Mouse (Mus musculus): ENCODE measurements around the gene Oser1. TPM values are rescaled to one million over a fixed set of nuclear protein-coding genes. Genes with fewer than 3 reads are reported as not detected.

Oser1 gene
- polyA plus RNA-seq (2016; fragmentation: Nextera tagmentation; extraction: Ambion mirVana): 41.3 and 43.0 TPM in 2 replicates

GRCm38 (mm10) chr2:163424597-163424996 is at the start of gene Oser1:
Gene Oser1, minus strand, starts transcription at chr2:163424697.
- no peaks in the 10 kb centered on the region for H3K9me3 ChIP-seq (replicated peaks)
- WGBS (ENCODE audit: insufficient replicate concordance): 79% methylated on average over 6 of the region's 6 CpGs
- no peak within 1 kb of the TSS for H3K9ac ChIP-seq
- peaks cover 17% of the 10 kb centered on the region for H3K4me1 ChIP-seq
- H3K27me3 ChIP-seq (replicated peaks): no peaks in the 10 kb centered on the region
- 0 out of 2 replicates have a peak, but pooled peaks cover 4% of the 10 kb centered on the region for H3K36me3 ChIP-seq
- no peak within 1 kb of the TSS for H3K4me2 ChIP-seq
- no peak within 1 kb of the TSS for H3K4me3 ChIP-seq
- no peak within 1 kb of the TSS for H3K27ac ChIP-seq
- no peak for ATAC-seq

DNA sequence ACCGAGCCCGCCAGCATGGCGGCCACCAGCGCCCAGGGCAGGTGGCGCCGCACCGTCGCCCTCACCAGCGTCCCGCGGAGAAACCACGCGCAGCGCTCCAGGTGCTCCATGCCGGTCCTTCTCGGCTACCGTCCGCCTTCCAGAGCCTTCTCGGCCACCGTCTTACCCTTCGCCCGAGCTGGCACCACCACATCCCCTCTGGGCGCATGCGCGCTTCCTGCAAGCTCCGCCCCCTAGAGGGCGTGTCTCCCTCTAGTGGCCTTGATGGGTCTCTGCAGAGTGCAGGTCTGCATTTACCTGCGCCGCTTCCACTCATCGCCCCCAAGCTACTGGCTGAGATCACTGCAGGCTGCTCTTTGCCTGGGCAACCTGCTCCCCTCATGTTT is 48.0 kb upstream of the Oser1 start, which contains the start of gene Fitm2:
Fitm2 (minus strand) TSS at position 164 of the 386 bp plus-strand sequence.
- no peaks in the 10 kb centered on the region for H3K9me3 ChIP-seq (replicated peaks)
- H3K9ac ChIP-seq: peak within 1 kb of the TSS; percentile 80
- H3K27ac ChIP-seq: peak within 1 kb of the TSS; percentile 67
- 0 out of 2 replicates have a peak, but pooled peaks cover 7% of the 10 kb centered on the region for H3K27me3 ChIP-seq (replicated peaks)
- ATAC-seq: peak; percentile 90
- peaks cover 24% of the 10 kb centered on the region for H3K36me3 ChIP-seq
- WGBS (ENCODE audit: insufficient replicate concordance): under 1% methylated on average over 30 of the region's 30 CpGs
- peak within 1 kb of the TSS; percentile 92 for H3K4me2 ChIP-seq
- peak within 1 kb of the TSS; percentile 78 for H3K4me3 ChIP-seq
- H3K4me1 ChIP-seq: peaks cover 16% of the 10 kb centered on the region

- Histone ChIP-seq H3K4me3 (peak overlapping the region; percentile 78), H3K4me2 (peak overlapping the region; percentile 92), H3K27ac (peak overlapping the region; percentile 67), H3K36me3 (peaks cover 26% of the 10 kb centered on the region), H3K9ac (peak overlapping the region; percentile 80), H3K27me3 (replicated peaks) (0 out of 2 replicates have a peak, but pooled peaks cover 1% of the 10 kb centered on the region), H3K4me1 (peaks cover 16% of the 10 kb centered on the region), H3K9me3 (replicated peaks) (no peaks in the 10 kb centered on the region)
- 5% methylated on average over 36 of the region's 36 CpGs for WGBS (ENCODE audit: insufficient replicate concordance)
- ATAC-seq: peak; percentile 85
These were observed 47.4 kb upstream of the Oser1 start for GRCm38 (mm10) chr2:163471710-163472465.

DNA sequence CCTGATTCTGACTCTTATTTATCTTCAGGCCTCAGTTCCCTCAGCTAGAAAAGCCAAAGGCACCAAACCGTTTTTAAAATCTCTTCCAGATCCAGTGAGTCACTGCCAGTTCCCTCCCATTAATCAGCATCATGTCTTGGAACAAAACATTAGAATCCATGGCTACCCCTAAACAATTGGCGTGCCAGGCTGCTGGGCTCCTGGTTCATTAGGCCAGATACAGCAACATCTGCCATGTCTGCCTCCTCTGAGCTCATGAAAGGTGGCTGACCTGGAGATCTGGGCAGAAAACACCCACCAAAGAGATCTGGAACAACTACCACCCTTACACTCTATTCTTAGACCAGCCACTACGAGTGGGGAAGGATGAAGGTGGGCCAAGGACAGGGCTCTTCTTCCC is 46.6 kb upstream of the Oser1 start:
- peaks cover 16% of the 10 kb centered on the region for H3K4me1 ChIP-seq
- no peaks in the 10 kb centered on the region for H3K9me3 ChIP-seq (replicated peaks)
- H3K27ac ChIP-seq: no peak overlapping the region
- no peaks in the 10 kb centered on the region for H3K27me3 ChIP-seq (replicated peaks)
- peak overlapping the region; percentile 92 for H3K4me2 ChIP-seq
- H3K4me3 ChIP-seq: peak overlapping the region; percentile 78
- H3K36me3 ChIP-seq: peaks cover 29% of the 10 kb centered on the region
- no peak for ATAC-seq
- H3K9ac ChIP-seq: peak overlapping the region; percentile 80
- WGBS (ENCODE audit: insufficient replicate concordance): 69% methylated on average over 3 of the region's 3 CpGs

- no peak overlapping the region for H3K9ac ChIP-seq
- 89% methylated on average over 15 of the region's 15 CpGs for WGBS (ENCODE audit: insufficient replicate concordance)
- no peak overlapping the region for H3K4me2 ChIP-seq
- H3K4me1 ChIP-seq: peaks cover 16% of the 10 kb centered on the region
- no peak overlapping the region for H3K27ac ChIP-seq
- peaks cover 29% of the 10 kb centered on the region for H3K36me3 ChIP-seq
- no peaks in the 10 kb centered on the region for H3K27me3 ChIP-seq (replicated peaks)
- no peak for ATAC-seq
- no peaks in the 10 kb centered on the region for H3K9me3 ChIP-seq (replicated peaks)
- no peak overlapping the region for H3K4me3 ChIP-seq
These were observed 45.2 kb upstream of the Oser1 start for GRCm38 (mm10) chr2:163469711-163470110.

DNA sequence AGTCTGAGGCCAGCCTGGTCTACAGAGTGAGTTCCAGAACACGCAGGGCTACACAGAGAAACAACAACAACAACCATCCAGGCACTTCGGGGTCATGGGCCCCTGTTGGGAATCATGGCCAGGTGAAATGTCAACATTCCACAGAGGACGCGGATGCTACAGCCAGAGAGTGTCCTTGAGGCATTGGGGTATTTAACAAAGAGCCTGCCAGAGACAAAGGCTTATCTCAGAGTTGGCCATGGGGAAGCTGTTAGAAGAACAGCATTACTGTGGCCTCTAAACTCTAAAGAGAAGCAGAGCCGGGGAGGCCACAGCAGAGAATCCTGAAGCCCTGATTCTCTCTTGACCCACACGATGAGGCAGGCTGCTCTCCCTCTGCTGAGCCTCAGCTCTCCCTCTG is 44.4 kb upstream of the Oser1 start:
- H3K4me2 ChIP-seq: no peak overlapping the region
- H3K4me1 ChIP-seq: peaks cover 16% of the 10 kb centered on the region
- 82% methylated on average over 6 of the region's 6 CpGs for WGBS (ENCODE audit: insufficient replicate concordance)
- no peak overlapping the region for H3K4me3 ChIP-seq
- ATAC-seq: no peak
- no peak overlapping the region for H3K9ac ChIP-seq
- H3K36me3 ChIP-seq: peaks cover 29% of the 10 kb centered on the region
- no peaks in the 10 kb centered on the region for H3K27me3 ChIP-seq (replicated peaks)
- no peaks in the 10 kb centered on the region for H3K9me3 ChIP-seq (replicated peaks)
- H3K27ac ChIP-seq: no peak overlapping the region

- Histone ChIP-seq H3K4me3 (no peak overlapping the region), H3K9me3 (replicated peaks) (no peaks in the 10 kb centered on the region), H3K4me1 (peaks cover 16% of the 10 kb centered on the region), H3K27me3 (replicated peaks) (no peaks in the 10 kb centered on the region), H3K36me3 (peaks cover 29% of the 10 kb centered on the region), H3K27ac (no peak overlapping the region), H3K4me2 (no peak overlapping the region), H3K9ac (no peak overlapping the region)
- no peak for ATAC-seq
- WGBS (ENCODE audit: insufficient replicate concordance): 78% methylated on average over 6 of the region's 6 CpGs
These were observed 43.1 kb upstream of the Oser1 start for GRCm38 (mm10) chr2:163467585-163467984.

DNA sequence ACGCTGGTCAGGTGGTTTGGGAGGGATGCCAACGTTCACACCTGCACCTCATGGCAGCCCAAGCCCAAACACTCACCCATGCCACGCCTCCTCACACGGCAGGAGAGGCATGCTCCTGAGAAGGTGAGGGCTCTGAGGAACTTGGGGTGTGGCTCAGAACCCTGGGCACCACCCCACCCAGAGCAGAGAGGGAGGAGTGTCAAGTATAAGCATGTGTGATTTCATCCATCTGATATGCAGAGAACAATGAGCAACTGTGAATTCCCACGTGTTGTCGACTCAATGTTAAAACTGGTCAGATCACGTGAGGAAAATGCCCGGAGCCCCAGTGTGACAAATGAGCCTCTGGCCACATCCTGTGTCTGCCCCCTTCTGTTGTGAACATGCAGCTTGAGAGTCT is 42.3 kb upstream of the Oser1 start:
- H3K27ac ChIP-seq: no peak overlapping the region
- peaks cover 29% of the 10 kb centered on the region for H3K36me3 ChIP-seq
- H3K27me3 ChIP-seq (replicated peaks): no peaks in the 10 kb centered on the region
- no peak for ATAC-seq
- H3K9ac ChIP-seq: no peak overlapping the region
- H3K9me3 ChIP-seq (replicated peaks): no peaks in the 10 kb centered on the region
- H3K4me3 ChIP-seq: no peak overlapping the region
- H3K4me1 ChIP-seq: peaks cover 13% of the 10 kb centered on the region
- H3K4me2 ChIP-seq: no peak overlapping the region
- 60% methylated on average over 8 of the region's 8 CpGs for WGBS (ENCODE audit: insufficient replicate concordance)

- no peaks in the 10 kb centered on the region for H3K4me1 ChIP-seq
- H3K36me3 ChIP-seq: peaks cover 25% of the 10 kb centered on the region
- 70% methylated on average over 6 of the region's 6 CpGs for WGBS (ENCODE audit: insufficient replicate concordance)
- no peak overlapping the region for H3K27ac ChIP-seq
- ATAC-seq: no peak
- H3K4me2 ChIP-seq: no peak overlapping the region
- H3K9me3 ChIP-seq (replicated peaks): no peaks in the 10 kb centered on the region
- no peak overlapping the region for H3K4me3 ChIP-seq
- peaks cover 12% of the 10 kb centered on the region for H3K27me3 ChIP-seq (replicated peaks)
- H3K9ac ChIP-seq: no peak overlapping the region
These were observed 40.1 kb upstream of the Oser1 start for GRCm38 (mm10) chr2:163464562-163464961.

- no peak overlapping the region for H3K4me2 ChIP-seq
- no peaks in the 10 kb centered on the region for H3K9me3 ChIP-seq (replicated peaks)
- H3K36me3 ChIP-seq: peaks cover 19% of the 10 kb centered on the region
- no peak overlapping the region for H3K4me3 ChIP-seq
- no peaks in the 10 kb centered on the region for H3K4me1 ChIP-seq
- ATAC-seq: no peak
- no peak overlapping the region for H3K27ac ChIP-seq
- 70% methylated on average over 4 of the region's 4 CpGs for WGBS (ENCODE audit: insufficient replicate concordance)
- H3K27me3 ChIP-seq (replicated peaks): peaks cover 17% of the 10 kb centered on the region
- no peak overlapping the region for H3K9ac ChIP-seq
These were observed 39.5 kb upstream of the Oser1 start for GRCm38 (mm10) chr2:163463998-163464397.

DNA sequence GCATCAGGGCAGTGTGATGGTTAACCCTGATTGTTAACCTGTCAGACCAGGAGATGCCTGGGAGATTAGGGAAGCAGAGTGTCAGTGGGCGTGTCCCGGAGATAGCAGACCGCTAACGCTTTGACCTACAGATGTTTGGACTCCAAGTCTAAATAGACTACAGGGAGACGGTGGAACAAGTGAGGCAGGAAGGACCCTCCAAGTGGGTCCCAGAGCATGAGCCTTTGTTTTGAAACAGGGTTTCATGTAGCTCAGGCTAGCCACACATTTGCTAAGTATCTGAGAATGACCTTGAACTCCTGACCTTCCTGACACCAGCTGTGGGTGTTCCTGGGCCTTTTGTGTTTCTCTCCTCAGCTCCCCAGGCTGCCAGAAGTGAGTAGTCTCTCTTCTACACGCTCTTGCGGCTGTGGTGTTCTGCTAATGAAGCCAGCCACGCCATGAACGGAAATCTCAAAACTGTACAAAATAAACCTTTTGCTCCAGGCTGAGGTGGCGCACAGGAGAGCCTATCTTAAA is 38.8 kb upstream of the Oser1 start:
- peaks cover 24% of the 10 kb centered on the region for H3K27me3 ChIP-seq (replicated peaks)
- no peak overlapping the region for H3K4me2 ChIP-seq
- no peak for ATAC-seq
- H3K4me1 ChIP-seq: 0 out of 2 replicates have a peak, but pooled peaks cover 4% of the 10 kb centered on the region
- 48% methylated on average over 10 of the region's 10 CpGs for WGBS (ENCODE audit: insufficient replicate concordance)
- H3K36me3 ChIP-seq: peaks cover 13% of the 10 kb centered on the region
- H3K4me3 ChIP-seq: no peak overlapping the region
- H3K9ac ChIP-seq: no peak overlapping the region
- no peak overlapping the region for H3K27ac ChIP-seq
- H3K9me3 ChIP-seq (replicated peaks): no peaks in the 10 kb centered on the region

GRCm38 (mm10) chr2:163462801-163463200 is 38.3 kb upstream of the Oser1 start:
- ATAC-seq: no peak
- Histone ChIP-seq H3K4me2 (no peak overlapping the region), H3K27ac (no peak overlapping the region), H3K27me3 (replicated peaks) (peaks cover 29% of the 10 kb centered on the region), H3K36me3 (peaks cover 8% of the 10 kb centered on the region), H3K9me3 (replicated peaks) (no peaks in the 10 kb centered on the region), H3K9ac (no peak overlapping the region), H3K4me1 (0 out of 2 replicates have a peak, but pooled peaks cover 5% of the 10 kb centered on the region), H3K4me3 (no peak overlapping the region)
- 70% methylated on average over 11 of the region's 11 CpGs for WGBS (ENCODE audit: insufficient replicate concordance)
